Mouse (Mus musculus) lung, postnatal 10 days (tissue): ENCODE results near the gene Pgam1.
"Not testable (repeated sequence)": the region's sequence is repeated elsewhere in the genome, so short reads cannot be mapped to it uniquely, and the experiment has no call there.

ENCODE experiments used
- DNase-seq: peaks from one replicate; pipeline ENCODE4 v3.0.0; 2021

The Pgam1 gene

DNA sequence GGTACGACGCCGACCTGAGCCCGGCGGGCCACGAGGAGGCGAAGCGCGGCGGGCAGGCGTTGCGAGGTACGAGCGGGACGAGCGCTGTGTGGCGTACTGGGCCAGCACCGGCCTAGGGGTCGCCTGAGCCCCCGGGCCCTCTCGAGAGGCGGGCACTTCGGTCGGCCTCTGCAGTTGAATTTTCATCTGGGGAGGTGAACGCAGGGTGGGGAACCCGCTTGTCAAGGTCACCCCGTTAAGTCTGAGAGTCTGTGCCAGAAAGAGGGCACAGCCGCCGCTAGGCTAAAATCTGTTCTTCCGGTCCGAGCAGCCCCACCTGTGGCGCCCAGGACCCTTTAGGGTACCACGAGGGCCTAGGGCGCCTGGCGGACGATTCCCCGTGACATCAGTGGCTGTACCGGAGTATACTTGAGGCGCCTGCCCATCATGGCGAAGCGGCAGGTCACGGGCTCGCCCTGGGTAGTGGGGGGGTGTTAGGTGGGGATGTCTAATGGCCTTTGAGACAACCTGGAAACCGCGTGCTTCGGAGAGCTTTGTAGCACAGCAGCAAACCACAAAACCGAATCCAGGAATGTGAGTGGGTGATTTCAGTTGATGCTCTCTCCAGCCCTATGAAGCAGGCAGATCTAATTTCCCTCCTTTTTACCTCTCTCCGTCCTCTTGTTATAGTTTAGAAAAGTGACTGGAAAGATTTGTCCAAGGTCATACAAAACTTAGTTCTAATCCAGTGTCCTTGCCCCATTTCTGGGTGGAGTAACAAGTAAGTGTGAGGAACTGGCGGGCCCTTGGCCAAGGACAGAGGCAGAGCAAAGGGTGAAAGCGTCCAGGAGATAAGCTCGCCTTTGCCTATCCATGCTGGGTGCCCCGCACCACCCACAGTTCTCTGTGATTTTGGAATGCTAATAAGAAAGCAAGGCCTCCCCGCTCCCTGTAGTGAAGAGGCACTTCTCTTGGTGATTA is 678 bp downstream of the Pgam1 start:
- peak; percentile 34 for DNase-seq

GRCm38 (mm10) chr19:41913774-41914591 is 2.3 kb downstream of the Pgam1 start:
- DNase-seq: no peak

DNA sequence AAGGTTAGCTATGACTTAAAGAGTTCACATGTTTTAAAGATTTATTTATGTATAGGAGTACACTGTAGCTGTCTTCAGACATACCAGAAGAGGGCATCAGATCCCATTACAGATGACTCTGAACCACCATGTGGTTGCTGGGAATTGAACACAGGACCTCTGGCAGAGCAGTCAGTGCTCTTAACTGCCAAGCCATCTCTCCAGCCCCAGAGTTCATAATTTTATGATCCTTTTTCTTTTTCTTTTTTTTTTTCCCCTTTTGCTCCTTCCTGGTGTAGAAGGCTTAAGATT is 2.8 kb downstream of the Pgam1 start:
- DNase-seq: not testable (repeated sequence)

GRCm38 (mm10) chr19:41915294-41915693 is 3.6 kb downstream of the Pgam1 start:
- no peak for DNase-seq

GRCm38 (mm10) chr19:41916853-41917252 is 5.1 kb downstream of the Pgam1 start:
- DNase-seq: no peak

DNA sequence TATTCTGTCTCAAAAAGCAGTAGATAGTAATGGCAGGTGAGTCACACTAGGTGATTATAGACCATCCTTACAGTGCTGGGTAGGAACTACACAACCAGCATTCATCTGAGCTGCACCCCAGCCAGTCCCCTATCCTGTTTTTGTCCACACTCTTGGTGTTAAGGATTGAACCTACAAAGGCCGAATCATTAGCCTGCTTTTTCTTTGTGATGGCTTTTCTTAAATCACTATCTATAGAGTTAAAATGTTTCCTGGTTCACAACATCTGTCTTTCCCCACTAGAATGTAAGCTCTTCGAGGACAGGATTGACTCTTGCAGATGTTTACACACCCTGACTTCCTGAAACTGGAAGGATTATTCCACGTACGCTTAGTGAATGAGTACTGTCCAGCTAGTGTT is 7.7 kb downstream of the Pgam1 start:
- DNase-seq: no peak

GRCm38 (mm10) chr19:41920412-41921067 is 8.8 kb downstream of the Pgam1 start:
- no peak for DNase-seq

GRCm38 (mm10) chr19:41932686-41933085 is 21.0 kb downstream of the Pgam1 start:
- no peak for DNase-seq

- DNase-seq: peak; percentile 99
Observed at GRCm38 (mm10) chr19:41933179-41934086, 21.7 kb downstream of the Pgam1 start, which contains the start of the genes Exosc1 and Zdhhc16. Gene Exosc1 (minus strand): TSS chr19:41933423. Gene Zdhhc16 (plus strand): TSS chr19:41933480.

DNA sequence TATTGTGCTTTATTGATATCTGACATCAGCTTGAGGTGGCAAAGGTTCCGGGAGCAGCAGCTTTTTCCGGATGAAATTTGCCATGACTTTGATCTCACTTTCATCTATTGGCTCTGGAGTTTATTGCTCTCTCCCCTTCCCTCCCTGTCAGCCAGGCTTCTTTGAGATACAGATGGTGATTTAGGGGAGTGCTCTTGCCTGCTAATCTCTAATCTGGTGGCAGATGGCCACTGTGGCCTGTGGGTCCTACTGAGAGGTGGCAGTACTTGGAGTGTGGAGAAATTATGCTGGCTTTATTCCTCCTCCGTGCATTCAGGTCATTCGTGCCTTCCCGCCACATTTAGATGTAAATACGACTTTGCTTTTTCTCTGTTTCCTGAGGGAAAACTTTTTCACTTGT is 22.4 kb downstream of the Pgam1 start:
- no peak for DNase-seq

GRCm38 (mm10) chr19:41935921-41936320 is 24.2 kb downstream of the Pgam1 start:
- DNase-seq: no peak

- no peak for DNase-seq
Observed at GRCm38 (mm10) chr19:41938539-41938938, 26.8 kb downstream of the Pgam1 start.

DNA sequence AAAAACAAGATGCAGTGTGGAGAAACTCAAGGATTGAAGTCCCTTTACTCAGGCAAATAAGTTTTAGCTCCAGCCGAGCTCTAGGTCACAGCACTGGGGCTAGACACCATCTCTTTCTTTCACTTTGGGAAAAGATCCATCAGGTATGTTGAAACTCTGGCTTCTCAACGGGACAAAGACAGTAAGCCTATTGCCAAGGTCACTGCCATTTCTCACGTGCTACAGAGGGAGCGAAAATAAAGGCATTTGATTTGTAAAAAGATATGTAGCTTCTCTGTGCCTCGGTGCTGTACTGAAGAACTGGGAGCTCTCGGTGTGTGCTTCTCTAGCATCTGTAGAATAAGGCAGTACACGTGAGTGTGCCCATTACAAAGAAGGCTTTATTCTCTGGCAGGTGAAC is 32.1 kb downstream of the Pgam1 start:
- no peak for DNase-seq

- peak; percentile 10 for DNase-seq
Observed at GRCm38 (mm10) chr19:41952287-41952686, 40.6 kb downstream of the Pgam1 start.

DNA sequence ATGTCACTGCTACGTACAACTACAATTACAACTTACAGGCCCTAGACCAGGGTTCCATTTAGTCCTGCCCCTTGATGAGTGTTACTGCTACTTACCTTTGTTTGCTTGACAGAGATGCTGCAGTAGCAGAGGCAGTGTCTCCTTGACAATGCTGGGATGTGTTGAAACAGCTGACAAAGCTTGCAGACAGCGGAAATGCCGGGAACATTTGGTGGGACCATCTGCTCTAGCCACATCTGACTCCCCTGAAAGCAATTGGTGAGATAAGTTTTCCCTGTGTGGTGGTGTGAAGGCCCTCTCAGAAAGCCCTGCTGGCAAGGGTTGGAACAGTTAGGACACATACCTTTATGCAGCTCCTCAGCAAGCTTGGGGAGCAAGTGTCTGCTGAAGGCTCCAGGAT is 41.9 kb downstream of the Pgam1 start:
- DNase-seq: no peak
